Mouse (Mus musculus): ENCODE data around the gene Tuba4a.
"Not testable (repeated sequence)": the region's sequence is repeated elsewhere in the genome, so short reads cannot be mapped to it uniquely, and the experiment has no call there.

Tuba4a gene

GRCm38 (mm10) chr1:75236117-75237050, 16.7 kb upstream of the Tuba4a start, which contains the start of gene Dnajb2:
Dnajb2 (plus strand) TSS chr1:75236406.
- intact Hi-C loops (cut with DNase I) = no loop called here

- intact Hi-C loops (cut with DNase I) = no loop called here
These were observed 14.9 kb upstream of the Tuba4a start for GRCm38 (mm10) chr1:75234606-75235005.

GRCm38 (mm10) chr1:75232489-75232888, 12.8 kb upstream of the Tuba4a start:
- intact Hi-C loops (cut with DNase I) = not testable (repeated sequence)

GRCm38 (mm10) chr1:75231664-75232152, 12.0 kb upstream of the Tuba4a start, which contains the start of gene A630095N17Rik:
A630095N17Rik (minus strand) TSS chr1:75232102.
- intact Hi-C loops (cut with DNase I) = no loop called here

DNA sequence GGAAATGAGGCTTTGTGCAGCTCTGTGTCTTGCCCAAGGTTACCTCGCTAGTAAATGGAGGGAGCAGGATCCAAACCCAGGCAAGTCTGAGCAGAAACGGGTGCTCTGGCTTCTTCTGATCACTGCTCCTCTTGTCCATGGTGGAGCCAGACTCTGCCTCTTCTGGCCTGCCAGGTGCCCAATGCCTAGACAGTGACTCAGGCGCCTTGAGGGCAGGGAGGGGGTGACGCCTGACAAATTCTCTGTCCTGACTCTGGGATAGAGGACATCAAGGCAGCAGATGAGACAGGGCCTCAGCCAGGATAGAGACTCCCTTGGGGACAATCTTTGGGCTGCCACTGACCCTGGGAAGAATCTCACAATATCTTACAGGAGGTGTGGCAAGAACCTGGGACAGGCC, 11.6 kb upstream of the Tuba4a start:
- intact Hi-C loops (cut with DNase I) = no loop called here

GRCm38 (mm10) chr1:75230335-75230994, 10.8 kb upstream of the Tuba4a start:
- intact Hi-C loops (cut with DNase I) = no loop called here

- intact Hi-C loops (cut with DNase I) = no loop called here
These were observed 9.5 kb upstream of the Tuba4a start for GRCm38 (mm10) chr1:75229158-75229557.

GRCm38 (mm10) chr1:75227653-75228052, 8.0 kb upstream of the Tuba4a start:
- intact Hi-C loops (cut with DNase I) = no loop called here

GRCm38 (mm10) chr1:75226138-75226537, 6.5 kb upstream of the Tuba4a start:
- intact Hi-C loops (cut with DNase I) = no loop called here

DNA sequence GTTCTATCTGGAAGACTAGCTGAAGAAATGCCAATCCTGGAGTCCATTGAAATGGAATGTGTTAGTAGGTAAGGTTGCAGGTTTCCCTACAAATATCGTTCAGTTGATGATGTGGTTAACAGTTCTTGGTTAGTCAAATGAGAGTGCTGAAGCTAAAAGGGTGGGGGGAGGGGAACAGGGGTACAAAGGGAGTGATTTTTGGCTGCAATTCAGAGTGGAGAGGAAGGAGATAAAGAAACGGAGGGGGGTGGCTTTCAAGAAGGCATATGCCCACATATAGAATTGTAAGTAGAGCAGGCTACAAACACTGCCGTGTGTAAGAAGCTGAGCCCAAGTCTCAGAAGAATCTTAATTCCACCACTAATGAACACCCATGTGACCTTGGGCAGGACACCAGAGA, 5.8 kb upstream of the Tuba4a start:
- intact Hi-C loops (cut with DNase I) = no loop called here

GRCm38 (mm10) chr1:75223532-75223931, 3.9 kb upstream of the Tuba4a start:
- intact Hi-C loops (cut with DNase I) = no loop called here

- intact Hi-C loops (cut with DNase I) = no loop called here
These were observed 3.3 kb upstream of the Tuba4a start for GRCm38 (mm10) chr1:75222926-75223325.

GRCm38 (mm10) chr1:75221538-75221937, 1.9 kb upstream of the Tuba4a start:
- intact Hi-C loops (cut with DNase I) = no loop called here

- intact Hi-C loops (cut with DNase I) = no loop called here
These were observed 587 bp downstream of the Tuba4a start for GRCm38 (mm10) chr1:75219078-75219477.

DNA sequence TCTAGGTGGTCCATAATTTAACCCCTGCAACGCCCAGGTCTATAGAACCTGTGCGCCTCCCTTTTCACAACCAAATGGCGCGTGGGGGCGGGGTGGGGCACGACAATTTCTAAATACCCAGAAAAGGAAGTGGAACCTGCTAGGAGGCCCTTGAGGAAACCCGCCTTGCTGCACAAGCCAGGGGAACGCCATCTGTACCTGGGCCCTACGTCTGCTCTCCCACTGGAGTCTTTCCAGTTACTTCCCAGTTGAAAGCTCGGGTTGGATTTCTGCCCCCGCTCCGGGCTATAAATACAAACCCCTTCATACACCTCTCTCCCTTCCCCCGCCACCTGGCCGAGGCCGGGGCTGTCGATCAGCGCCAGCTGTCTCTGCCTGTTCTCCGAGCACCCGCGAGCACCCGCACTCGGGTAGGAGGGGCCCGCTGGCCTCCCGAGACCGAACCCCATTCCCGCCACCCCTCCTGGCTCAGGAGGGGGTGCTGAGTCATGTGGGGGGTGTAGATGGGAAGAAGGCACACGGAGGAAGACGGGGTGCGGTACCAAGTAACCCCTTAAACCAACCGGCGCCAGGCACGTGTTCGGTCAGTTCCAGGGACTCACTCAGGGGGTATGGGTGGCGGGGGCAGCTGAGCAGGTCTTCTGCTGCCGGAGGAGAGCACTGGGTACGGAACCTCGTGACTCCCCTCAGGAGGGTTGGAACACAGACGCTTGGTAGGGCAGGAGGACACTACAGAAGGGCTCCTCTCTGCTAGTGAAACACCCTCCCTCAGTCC, 1.3 kb downstream of the Tuba4a start:
- intact Hi-C loops (cut with DNase I) = no loop called here

GRCm38 (mm10) chr1:75217893-75218226, 1.8 kb downstream of the Tuba4a start:
- intact Hi-C loops (cut with DNase I) = no loop called here

GRCm38 (mm10) chr1:75216797-75217585, 2.7 kb downstream of the Tuba4a start:
- intact Hi-C loops (cut with DNase I) = no loop called here

DNA sequence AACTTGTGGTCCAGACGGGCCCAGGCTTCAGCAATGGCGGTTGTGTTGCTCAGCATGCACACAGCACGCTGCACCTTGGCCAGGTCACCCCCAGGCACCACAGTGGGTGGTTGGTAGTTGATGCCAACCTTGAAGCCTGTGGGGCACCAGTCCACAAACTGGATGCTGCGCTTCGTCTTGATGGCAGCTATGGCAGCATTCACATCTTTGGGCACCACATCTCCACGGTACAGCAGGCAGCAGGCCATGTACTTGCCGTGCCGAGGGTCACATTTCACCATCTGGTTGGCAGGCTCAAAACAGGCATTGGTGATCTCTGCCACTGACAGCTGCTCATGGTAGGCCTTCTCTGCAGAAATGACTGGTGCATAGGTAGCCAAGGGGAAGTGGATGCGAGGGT, 3.9 kb downstream of the Tuba4a start:
- intact Hi-C loops (cut with DNase I) = no loop called here

- intact Hi-C loops (cut with DNase I) = no loop called here
These were observed 4.8 kb downstream of the Tuba4a start for GRCm38 (mm10) chr1:75214886-75215285.

DNA sequence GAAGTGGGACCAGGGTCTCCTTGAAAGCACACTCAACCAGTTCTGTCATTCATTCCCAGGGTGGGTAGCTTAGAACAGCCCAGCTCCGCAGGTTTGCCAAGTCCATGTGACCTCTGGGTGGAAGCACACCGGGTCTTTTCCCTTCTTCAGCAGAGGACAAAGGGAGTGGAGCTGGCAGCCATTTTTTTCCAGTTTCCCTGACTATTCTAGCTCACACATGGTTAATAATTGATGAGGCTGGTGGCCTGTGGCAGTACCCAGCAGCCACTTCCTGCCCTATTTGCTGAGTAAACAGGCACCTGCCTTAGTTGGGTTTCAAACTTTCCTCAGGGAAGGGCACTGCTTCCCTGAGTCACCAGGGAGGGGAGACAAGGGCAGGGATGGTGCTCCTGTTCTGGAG, 5.2 kb downstream of the Tuba4a start:
- intact Hi-C loops (cut with DNase I) = no loop called here

DNA sequence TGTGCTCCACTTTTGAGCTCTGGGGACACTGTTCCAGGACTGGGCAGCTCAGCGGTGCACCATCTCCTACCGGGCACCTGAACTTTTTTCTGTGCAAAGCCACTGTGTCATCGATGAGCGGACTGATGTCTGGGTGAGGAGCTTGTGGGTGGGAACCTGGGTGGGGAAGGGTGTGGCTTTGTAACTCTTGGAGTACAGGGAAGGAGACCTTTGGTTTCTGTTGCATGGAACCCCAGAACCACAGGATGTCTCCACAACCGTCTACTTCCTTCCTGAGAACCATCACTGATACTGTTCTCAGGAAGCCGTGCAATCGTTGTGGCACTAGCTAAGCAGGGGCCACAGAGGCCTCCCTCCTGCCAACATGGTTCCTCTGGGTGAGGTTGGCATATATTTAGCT, 6.6 kb downstream of the Tuba4a start:
- intact Hi-C loops (cut with DNase I) = no loop called here
